Mouse (Mus musculus) myocyte (in vitro differentiated cells): ENCODE data around the gene Slc4a10. TPM values are rescaled to one million over a fixed set of nuclear protein-coding genes. Genes with fewer than 3 reads are reported as not detected.

Experiments used
- H3K27me3 ChIP-seq: one replicate; pipeline ENCODE4 v1.6.1; 2011; ENCODE audit not compliant: control insufficient read depth, insufficient read depth, insufficient read length
- H3K36me3 ChIP-seq: one replicate; pipeline ENCODE4 v1.6.1; 2011; ENCODE audit not compliant: control insufficient read depth, insufficient read depth
- H3K4me2 ChIP-seq: one replicate; pipeline ENCODE4 v1.6.1; 2011; ENCODE audit warnings: low read depth, control low read depth
- H3K4me3 ChIP-seq: one replicate; pipeline ENCODE4 v1.5.1; 2011; ENCODE audit warnings: mild to moderate bottlenecking, control low read depth, moderate library complexity
- H3K79me2 ChIP-seq: one replicate; pipeline ENCODE4 v1.6.1; 2011; ENCODE audit not compliant: control insufficient read depth, insufficient read depth
- H3ac ChIP-seq: one replicate; pipeline ENCODE4 v1.6.1; 2011; ENCODE audit not compliant: control insufficient read depth, insufficient read length
- CEBPB ChIP-seq: IDR thresholded peaks from 2 replicates; pipeline ENCODE4 v1.6.1; 2011; ENCODE audit warnings: mild to moderate bottlenecking, moderate library complexity; ENCODE audit not compliant: poor library complexity, insufficient read depth, severe bottlenecking
- E2F4 ChIP-seq: IDR thresholded peaks from one replicate; pipeline ENCODE4 v1.6.1; 2011; ENCODE audit warnings: mild to moderate bottlenecking, control low read depth, moderate library complexity; ENCODE audit not compliant: insufficient read depth
- MAX ChIP-seq: IDR thresholded peaks from one replicate; pipeline ENCODE4 v1.6.1; 2011; ENCODE audit warnings: low read depth, mild to moderate bottlenecking, control low read depth
- MYOD1 ChIP-seq, 3 experiments: IDR thresholded peaks; one replicate each; pipeline ENCODE4 v1.6.1; 2011; ENCODE audit warnings: control low read depth in 2 of 3, low read depth in 2 of 3, mild to moderate bottlenecking in 2 of 3, moderate library complexity in 1 of 3; ENCODE audit not compliant: insufficient read length in 2 of 3, control insufficient read depth in 1 of 3
- MYOG ChIP-seq, 3 experiments: IDR thresholded peaks; one replicate each; pipeline ENCODE4 v1.6.1; 2011; ENCODE audit warnings: control low read depth in 2 of 3, low read depth in 2 of 3, mild to moderate bottlenecking in 2 of 3; ENCODE audit not compliant: insufficient read length in 2 of 3, control insufficient read depth in 1 of 3, insufficient read depth in 1 of 3
- POLR2A ChIP-seq: IDR thresholded peaks from one replicate; pipeline ENCODE4 v1.6.1; 2011; ENCODE audit warnings: low read depth, mild to moderate bottlenecking, control low read depth, moderate library complexity; ENCODE audit not compliant: insufficient read length
- POLR2AphosphoS2 ChIP-seq: IDR thresholded peaks from one replicate; pipeline ENCODE4 v1.6.1; 2011; ENCODE audit warnings: low read depth, control low read depth; ENCODE audit not compliant: insufficient read length
- REST ChIP-seq: IDR thresholded peaks from one replicate; pipeline ENCODE4 v1.6.1; 2011; ENCODE audit warnings: mild to moderate bottlenecking, control low read depth, moderate library complexity; ENCODE audit not compliant: insufficient read depth, insufficient read length
- SRF ChIP-seq: IDR thresholded peaks from one replicate; pipeline ENCODE4 v1.6.1; 2011; ENCODE audit warnings: low read depth; ENCODE audit not compliant: control insufficient read depth, insufficient read length
- TCF12 ChIP-seq: IDR thresholded peaks from one replicate; pipeline ENCODE4 v1.6.1; 2011; ENCODE audit warnings: mild to moderate bottlenecking, control low read depth; ENCODE audit not compliant: poor library complexity, insufficient read depth, severe bottlenecking
- TCF3 ChIP-seq: IDR thresholded peaks from one replicate; pipeline ENCODE4 v1.6.1; 2011; ENCODE audit warnings: low read depth, control low read depth; ENCODE audit not compliant: insufficient read length
- USF1 ChIP-seq: IDR thresholded peaks from one replicate; pipeline ENCODE4 v1.6.1; 2011; ENCODE audit warnings: low read depth, mild to moderate bottlenecking, control low read depth, moderate library complexity
- polyA plus RNA-seq: library from polyadenylated mRNA; unstranded; fragments of >200 nt; fragmentation: generic; extraction: Trizol; gene quantifications from one replicate; pipeline ENCODE4 v1.2.1, GENCODE M21; 2012; ENCODE audit warnings: missing spikeins

The Slc4a10 gene
- polyA plus RNA-seq, 1 experiment = not detected

- Histone ChIP-seq H3K36me3 (no peaks in the 10 kb centered on the region), H3ac (no peak overlapping the region)
Observed at GRCm38 (mm10) chr2:62323078-62323637, 276.9 kb downstream of the Slc4a10 start.

GRCm38 (mm10) chr2:62325388-62325787, 279.1 kb downstream of the Slc4a10 start:
- Histone ChIP-seq H3K36me3 (no peaks in the 10 kb centered on the region), H3ac (no peak overlapping the region), H3K4me2 (peak overlapping the region; percentile 35), H3K27me3 (no peaks in the 10 kb centered on the region), H3K79me2 (no peaks in the 10 kb centered on the region), H3K4me3 (no peak overlapping the region)
- TF ChIP-seq SRF (no peak), POLR2A (no peak), REST (no peak), USF1 (peak; percentile 76), MYOG (IDR thresholded peaks at IDR 0.05; ENCODE audit: control insufficient read depth in 1 of 3, insufficient read depth in 1 of 3, insufficient read length in 2 of 3, low read depth in 2 of 3) (peak; percentile 43 to 89 (median 84)), TCF3 (peak; percentile 64), POLR2AphosphoS2 (no peak), TCF12 (peak; percentile 84), CEBPB (peak; percentile 82; the same call in 1 of the 2 replicates), E2F4 (no peak), MYOD1 (IDR thresholded peaks at IDR 0.05; ENCODE audit: control insufficient read depth in 1 of 3, insufficient read length in 2 of 3, low read depth in 2 of 3) (peak; percentile 36 to 95 (median 88))

More at GRCm38 (mm10) chr2:62323078-62323637, 276.9 kb downstream of the Slc4a10 start:
- Histone ChIP-seq H3K27me3 (no peaks in the 10 kb centered on the region), H3K4me3 (no peak overlapping the region), H3K4me2 (no peak overlapping the region), H3K79me2 (no peaks in the 10 kb centered on the region)
- TF ChIP-seq TCF3 (no peak), TCF12 (no peak), POLR2A (no peak), CEBPB (no peak), USF1 (no peak), REST (no peak)

- Histone ChIP-seq H3K27me3 (no peaks in the 10 kb centered on the region), H3K79me2 (no peaks in the 10 kb centered on the region), H3ac (no peak overlapping the region), H3K36me3 (no peaks in the 10 kb centered on the region), H3K4me3 (no peak overlapping the region), H3K4me2 (no peak overlapping the region)
- TF ChIP-seq POLR2AphosphoS2 (no peak), TCF3 (no peak), POLR2A (no peak), TCF12 (no peak), MAX (no peak), SRF (no peak), MYOG (IDR thresholded peaks at IDR 0.05; ENCODE audit: control insufficient read depth in 1 of 3, insufficient read depth in 1 of 3, insufficient read length in 2 of 3, low read depth in 2 of 3) (no peak), USF1 (no peak), MYOD1 (IDR thresholded peaks at IDR 0.05; ENCODE audit: control insufficient read depth in 1 of 3, insufficient read length in 2 of 3, low read depth in 2 of 3) (no peak), E2F4 (no peak), CEBPB (no peak), REST (no peak)
Observed at GRCm38 (mm10) chr2:62331913-62332312, 285.7 kb downstream of the Slc4a10 start.

DNA sequence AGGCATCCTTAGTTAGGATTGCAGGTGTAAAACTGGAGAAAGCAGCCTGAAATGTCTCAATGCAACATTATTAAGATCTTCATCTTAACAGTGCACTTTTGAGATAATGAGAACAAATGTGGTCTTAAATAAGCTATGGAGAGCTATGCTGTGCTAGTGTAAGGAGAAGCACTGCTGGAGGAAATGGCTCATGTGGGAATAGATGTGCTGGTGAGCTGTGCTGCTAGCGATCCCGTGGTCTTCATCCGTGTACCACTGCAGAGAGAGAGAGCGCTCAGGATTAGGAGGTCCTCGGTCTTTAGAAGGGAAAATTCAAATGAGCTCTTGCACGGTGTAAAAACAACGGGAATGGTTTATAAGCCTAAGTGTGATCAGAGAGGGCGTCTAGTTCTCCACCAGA, 286.2 kb downstream of the Slc4a10 start:
- TF ChIP-seq SRF (no peak), TCF12 (no peak), POLR2AphosphoS2 (no peak), MYOG (IDR thresholded peaks at IDR 0.05; ENCODE audit: control insufficient read depth in 1 of 3, insufficient read depth in 1 of 3, insufficient read length in 2 of 3, low read depth in 2 of 3) (no peak), E2F4 (no peak), TCF3 (no peak), MAX (no peak), CEBPB (no peak), MYOD1 (IDR thresholded peaks at IDR 0.05; ENCODE audit: control insufficient read depth in 1 of 3, insufficient read length in 2 of 3, low read depth in 2 of 3) (no peak), USF1 (no peak), REST (no peak), POLR2A (no peak)
- H3K79me2 ChIP-seq = no peaks in the 10 kb centered on the region
- no peak overlapping the region for H3K4me2 ChIP-seq
- H3ac ChIP-seq = no peak overlapping the region
- no peak overlapping the region for H3K4me3 ChIP-seq
- no peaks in the 10 kb centered on the region for H3K27me3 ChIP-seq
- no peaks in the 10 kb centered on the region for H3K36me3 ChIP-seq
